Mouse (Mus musculus): ENCODE data around the gene 3110009E18Rik.

DNA sequence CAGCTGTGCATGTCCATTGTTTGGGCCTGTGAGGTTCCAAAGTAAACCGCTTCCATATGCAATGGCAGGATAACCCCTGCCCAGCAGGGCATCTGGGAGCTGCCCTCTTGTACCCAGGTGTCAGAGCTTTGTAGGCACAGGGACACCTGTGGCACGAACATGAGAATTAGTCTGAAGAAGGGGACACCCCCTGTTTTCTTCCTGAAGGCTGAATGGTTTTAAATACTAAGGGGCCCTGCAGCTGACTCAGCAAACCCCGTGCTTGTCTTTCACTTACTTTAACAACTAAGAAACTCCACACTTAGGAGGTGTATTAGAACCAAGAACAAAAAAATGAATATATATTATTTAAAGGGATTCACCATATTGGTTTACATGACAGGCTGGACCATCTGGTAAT is 77.2 kb downstream of the 3110009E18Rik start:
- TF ChIP-seq CTCF (conservative IDR thresholded peaks at IDR 0.05; ENCODE audit: insufficient read depth, insufficient read length, low read depth, low read length) (no peak), POLR2A (IDR thresholded peaks at IDR 0.05; ENCODE audit: low read depth, low read length) (no peak)
